Mouse (Mus musculus) liver, embryonic 15.5 days (tissue): ENCODE measurements around the gene Erg28. TPM values are rescaled to one million over a fixed set of nuclear protein-coding genes. Genes with fewer than 3 reads are reported as not detected.

Experiments
- ATAC-seq: fragments of 200-750 bp; cut with Nextera tagmentation; 2 replicates; pipeline ENCODE4 v1.8.0; 2017; ENCODE audit warnings: moderate number of reproducible peaks, mild to moderate bottlenecking, moderate library complexity; ENCODE audit not compliant: insufficient read depth
- H3K27ac ChIP-seq: fragments of 300-500 bp; sonication (generic); replicated peaks from 2 replicates; pipeline ENCODE4 v1.5.1; 2015; ENCODE audit warnings: mild to moderate bottlenecking, inconsistent platforms
- H3K27me3 ChIP-seq: fragments of 300-500 bp; sonication (generic); 2 replicates; pipeline ENCODE4 v1.6.1; 2015; ENCODE audit warnings: mild to moderate bottlenecking, inconsistent platforms
- H3K36me3 ChIP-seq: fragments of 300-500 bp; sonication (generic); replicated peaks from 2 replicates; pipeline ENCODE4 v1.6.1; 2015; ENCODE audit warnings: moderate library complexity, mild to moderate bottlenecking, inconsistent platforms
- H3K4me1 ChIP-seq: fragments of 300-500 bp; sonication (generic); replicated peaks from 2 replicates; pipeline ENCODE4 v1.6.1; 2015; ENCODE audit warnings: inconsistent platforms
- H3K4me2 ChIP-seq: fragments of 300-500 bp; sonication (generic); 2 replicates; pipeline ENCODE4 v1.6.1; 2015; ENCODE audit warnings: moderate library complexity, mild to moderate bottlenecking, inconsistent platforms
- H3K4me3 ChIP-seq: fragments of 300-500 bp; sonication (generic); replicated peaks from 2 replicates; pipeline ENCODE4 v1.5.1; 2015; ENCODE audit warnings: mild to moderate bottlenecking, inconsistent platforms
- H3K9ac ChIP-seq: fragments of 300-500 bp; sonication (generic); 2 replicates; pipeline ENCODE4 v1.6.1; 2015; ENCODE audit warnings: moderate library complexity, mild to moderate bottlenecking, inconsistent platforms
- H3K9me3 ChIP-seq: fragments of 300-500 bp; sonication (generic); replicated peaks from 2 replicates; pipeline ENCODE4 v1.6.1; 2016; ENCODE audit warnings: inconsistent platforms
- WGBS: fragments of 180-500 bp; shearing (Covaris S2); methylation state at CpG from one replicate; pipeline ENCODE4 v1.1.7; 2015; ENCODE audit warnings: mixed read lengths; ENCODE audit not compliant: insufficient replicate concordance; 5-methylcytosine and 5-hydroxymethylcytosine counted together
- polyA plus RNA-seq: library from polyadenylated mRNA; unstranded; fragments of >200 nt; fragmentation: Nextera tagmentation; extraction: Ambion mirVana; gene quantifications from 2 replicates; pipeline ENCODE4 v1.2.1, GENCODE M21; 2015

Erg28 gene
- polyA plus RNA-seq, 1 experiment from 2014 or later = 89.8 TPM

DNA sequence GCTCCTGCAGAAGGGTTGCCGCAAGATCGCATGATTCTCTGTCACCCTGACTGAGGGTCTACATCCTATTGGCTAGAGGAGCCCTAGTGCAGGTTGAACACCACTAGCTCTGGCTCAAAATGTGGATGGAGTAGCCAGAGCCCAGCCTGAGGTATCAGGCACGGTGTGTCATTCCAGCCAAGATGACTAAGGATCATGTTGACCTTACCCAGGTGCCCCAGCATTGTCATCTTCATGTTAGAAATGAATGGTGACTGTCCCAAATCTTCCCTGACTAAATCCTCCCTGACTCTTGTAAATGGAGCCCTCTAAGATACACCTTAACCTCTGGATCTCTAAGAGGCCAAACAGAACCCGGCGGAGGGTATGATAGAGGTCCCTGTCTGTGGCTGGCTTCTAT lies 44.6 kb downstream of the Erg28 start:
- Histone ChIP-seq H3K9ac (no peak overlapping the region), H3K36me3 (no peaks in the 10 kb centered on the region), H3K4me1 (no peaks in the 10 kb centered on the region), H3K4me2 (no peak overlapping the region), H3K4me3 (no peak overlapping the region), H3K27me3 (no peaks in the 10 kb centered on the region), H3K9me3 (no peaks in the 10 kb centered on the region), H3K27ac (no peak overlapping the region)
- ATAC-seq = no peak
- WGBS = 79% methylated on average over 5 of the region's 5 CpGs

DNA sequence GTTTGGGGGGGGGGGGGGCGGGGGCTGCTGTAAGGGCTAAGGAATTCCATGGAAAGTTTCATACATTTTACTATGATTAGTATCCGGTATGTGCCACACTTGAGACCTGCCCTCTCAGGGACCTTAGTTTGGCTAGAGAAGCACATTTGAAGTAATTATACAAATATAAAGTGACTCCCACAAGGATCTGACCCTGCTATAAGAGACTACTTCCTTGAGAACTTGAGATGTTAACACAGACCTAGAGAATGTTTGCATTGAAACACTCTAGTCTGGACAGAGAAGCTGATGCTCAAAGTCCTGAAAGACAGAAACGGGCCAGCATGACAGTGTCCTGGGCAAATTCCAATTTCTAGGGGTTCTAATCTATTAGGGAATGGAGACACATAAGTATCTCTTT lies 45.4 kb downstream of the Erg28 start:
- no peak overlapping the region for H3K27ac ChIP-seq
- ATAC-seq = no peak
- 65% methylated on average over 3 of the region's 3 CpGs for WGBS
- H3K4me2 ChIP-seq = no peak overlapping the region
- no peak overlapping the region for H3K4me3 ChIP-seq
- H3K9me3 ChIP-seq = no peaks in the 10 kb centered on the region
- no peaks in the 10 kb centered on the region for H3K27me3 ChIP-seq
- H3K36me3 ChIP-seq = no peaks in the 10 kb centered on the region
- no peak overlapping the region for H3K9ac ChIP-seq
- no peaks in the 10 kb centered on the region for H3K4me1 ChIP-seq

DNA sequence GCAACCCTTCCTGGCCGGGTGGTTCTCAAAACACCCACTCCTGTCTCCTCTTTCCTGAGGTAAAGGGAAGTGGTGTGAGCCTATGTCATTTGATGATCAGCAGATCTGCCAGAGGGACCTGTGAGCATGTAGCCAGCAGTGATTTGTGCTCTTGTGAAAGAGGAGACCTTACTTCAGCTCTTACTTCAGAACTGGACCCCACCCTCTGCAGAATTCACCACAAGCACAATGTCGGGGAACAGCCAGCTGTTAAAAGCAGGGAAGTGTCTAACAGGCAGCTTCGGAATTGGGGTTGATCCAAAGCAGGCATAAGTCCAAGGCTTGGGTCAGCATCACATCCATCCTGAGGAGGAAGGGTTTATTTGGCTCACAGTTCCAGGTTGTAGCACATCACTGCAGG lies 53.0 kb downstream of the Erg28 start:
- Histone ChIP-seq H3K4me1 (no peaks in the 10 kb centered on the region; the same call in 1 of the 2 replicates), H3K27me3 (no peaks in the 10 kb centered on the region), H3K9ac (no peak overlapping the region), H3K9me3 (no peaks in the 10 kb centered on the region), H3K4me2 (no peak overlapping the region), H3K4me3 (no peak overlapping the region), H3K36me3 (no peaks in the 10 kb centered on the region), H3K27ac (no peak overlapping the region)
- ATAC-seq = no peak
- 25% methylated on average over 3 of the region's 3 CpGs for WGBS

DNA sequence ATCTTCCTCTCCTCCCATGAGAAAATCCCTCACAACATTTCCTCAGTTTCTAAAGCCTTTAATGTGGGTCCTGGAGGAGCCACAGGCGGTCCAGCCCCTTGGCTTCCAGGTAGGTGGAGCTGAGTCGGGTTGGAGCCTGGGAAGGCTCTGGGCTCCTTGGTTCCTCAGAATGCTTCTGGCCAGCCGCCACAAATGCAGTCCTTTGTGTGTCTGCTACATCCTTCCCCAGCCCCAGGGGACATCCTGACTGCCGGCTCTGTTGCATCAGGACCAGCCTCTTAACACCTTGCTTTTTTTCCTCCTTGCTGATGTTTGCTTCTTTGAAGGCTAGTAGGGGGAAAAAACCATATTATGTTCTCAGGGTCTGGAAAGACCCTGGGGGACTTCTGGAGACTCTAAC lies 56.6 kb downstream of the Erg28 start:
- no peaks in the 10 kb centered on the region for H3K36me3 ChIP-seq
- no peaks in the 10 kb centered on the region for H3K27me3 ChIP-seq
- H3K27ac ChIP-seq = no peak overlapping the region
- H3K9me3 ChIP-seq = no peaks in the 10 kb centered on the region
- ATAC-seq = no peak
- peaks cover 6% of the 10 kb centered on the region for H3K4me1 ChIP-seq
- H3K9ac ChIP-seq = no peak overlapping the region
- no peak overlapping the region for H3K4me3 ChIP-seq
- WGBS = 32% methylated on average over 4 of the region's 4 CpGs
- H3K4me2 ChIP-seq = no peak overlapping the region

- H3K9me3 ChIP-seq = no peaks in the 10 kb centered on the region
- H3K27ac ChIP-seq = peak overlapping the region; percentile 55
- H3K4me3 ChIP-seq = no peak overlapping the region
- H3K27me3 ChIP-seq = no peaks in the 10 kb centered on the region
- peak overlapping the region; percentile 13; the same call in 1 of the 2 replicates for H3K4me2 ChIP-seq
- no peak overlapping the region for H3K9ac ChIP-seq
- no peaks in the 10 kb centered on the region for H3K36me3 ChIP-seq
- WGBS = 53% methylated on average over 3 of the region's 3 CpGs
- H3K4me1 ChIP-seq = peaks cover 6% of the 10 kb centered on the region
- ATAC-seq = peak; percentile 80
Measured at GRCm38 (mm10) chr12:85766287-85766686, 58.1 kb downstream of the Erg28 start.

Other genes with a start within 250 kb of the Erg28 start
- 0.09 and 0.10 TPM in 2 replicates for gene Jdp2, start 225.5 kb downstream of the Erg28 start, polyA plus RNA-seq
- 4.4 and 4.6 TPM in 2 replicates for gene Batf, start 137.9 kb downstream of the Erg28 start, polyA plus RNA-seq
- 7.2 and 7.8 TPM in 2 replicates for gene Flvcr2, start 78.0 kb downstream of the Erg28 start, polyA plus RNA-seq
- gene Ttll5, start 109 bp upstream of the Erg28 start, polyA plus RNA-seq = 5.5 and 6.8 TPM in 2 replicates